Mouse (Mus musculus): ENCODE results near the gene Usp12.

Usp12 gene

DNA sequence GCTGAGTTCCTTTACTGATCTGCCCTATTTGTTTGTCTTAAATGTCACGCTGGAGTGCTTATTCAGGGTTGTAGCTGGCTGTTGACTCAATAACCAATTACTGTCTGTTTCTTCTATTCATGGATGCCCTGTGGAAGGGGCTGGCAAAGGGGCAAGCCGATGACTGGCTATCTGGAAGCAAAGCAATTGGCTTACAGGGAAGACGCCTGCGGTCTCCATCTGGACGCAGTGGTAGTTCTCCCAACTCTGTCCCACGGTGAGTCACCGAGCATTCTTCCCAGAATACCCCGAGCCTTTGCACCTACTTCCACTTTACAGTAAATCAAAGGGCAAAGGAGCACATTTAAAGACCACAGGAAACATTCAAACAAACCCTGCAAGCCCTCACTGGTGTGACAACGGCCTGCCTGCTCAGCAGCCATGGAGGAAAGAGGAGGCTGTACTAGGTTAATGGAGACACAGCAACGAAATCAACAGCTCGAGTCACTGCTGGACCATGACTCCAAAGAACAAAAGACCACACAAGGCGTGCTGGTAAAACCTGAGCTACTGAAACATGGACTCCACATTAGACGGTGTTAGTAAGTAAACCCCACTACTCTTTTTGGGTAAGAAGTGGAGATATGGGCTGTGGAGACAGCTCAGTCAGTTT lies 17.7 kb downstream of the Usp12 start:
- no peak for TF ChIP-seq POU5F1 (IDR thresholded peaks at IDR 0.05; ENCODE audit: borderline replicate concordance, low read length)
- TF ChIP-seq NANOG (IDR thresholded peaks at IDR 0.05; ENCODE audit: borderline replicate concordance, low read length): no peak
- no peak for TF ChIP-seq CTCF (conservative IDR thresholded peaks at IDR 0.05; ENCODE audit: low read length)
- Histone ChIP-seq H3K4me3 (replicated peaks; ENCODE audit: low read length) (no peak overlapping the region), H3K27me3 (ENCODE audit: insufficient read depth, low read length) (no peaks in the 10 kb centered on the region), H3K4me1 (replicated peaks; ENCODE audit: low read depth, low read length) (peaks cover 77% of the 10 kb centered on the region), H3K9me3 (ENCODE audit: low read length) (no peaks in the 10 kb centered on the region), H3K36me3 (ENCODE audit: insufficient read depth, low read length) (no peaks in the 10 kb centered on the region; the same call in 1 of the 2 replicates)

GRCm38 (mm10) chr5:146771982-146772381 lies 22.8 kb downstream of the Usp12 start:
- peaks cover 6% of the 10 kb centered on the region; the same call in 1 of the 2 replicates for H3K36me3 ChIP-seq (ENCODE audit: insufficient read depth, low read length)
- H3K4me3 ChIP-seq (replicated peaks; ENCODE audit: low read length): peak overlapping the region; percentile 8; the same call in 1 of the 2 replicates
- peaks cover 88% of the 10 kb centered on the region for H3K4me1 ChIP-seq (replicated peaks; ENCODE audit: low read depth, low read length)
- TF ChIP-seq CTCF (conservative IDR thresholded peaks at IDR 0.05; ENCODE audit: low read length) (no peak), POU5F1 (IDR thresholded peaks at IDR 0.05; ENCODE audit: borderline replicate concordance, low read length) (no peak), NANOG (IDR thresholded peaks at IDR 0.05; ENCODE audit: borderline replicate concordance, low read length) (no peak)
- no peaks in the 10 kb centered on the region for H3K9me3 ChIP-seq (ENCODE audit: low read length)
- no peaks in the 10 kb centered on the region for H3K27me3 ChIP-seq (ENCODE audit: insufficient read depth, low read length)

DNA sequence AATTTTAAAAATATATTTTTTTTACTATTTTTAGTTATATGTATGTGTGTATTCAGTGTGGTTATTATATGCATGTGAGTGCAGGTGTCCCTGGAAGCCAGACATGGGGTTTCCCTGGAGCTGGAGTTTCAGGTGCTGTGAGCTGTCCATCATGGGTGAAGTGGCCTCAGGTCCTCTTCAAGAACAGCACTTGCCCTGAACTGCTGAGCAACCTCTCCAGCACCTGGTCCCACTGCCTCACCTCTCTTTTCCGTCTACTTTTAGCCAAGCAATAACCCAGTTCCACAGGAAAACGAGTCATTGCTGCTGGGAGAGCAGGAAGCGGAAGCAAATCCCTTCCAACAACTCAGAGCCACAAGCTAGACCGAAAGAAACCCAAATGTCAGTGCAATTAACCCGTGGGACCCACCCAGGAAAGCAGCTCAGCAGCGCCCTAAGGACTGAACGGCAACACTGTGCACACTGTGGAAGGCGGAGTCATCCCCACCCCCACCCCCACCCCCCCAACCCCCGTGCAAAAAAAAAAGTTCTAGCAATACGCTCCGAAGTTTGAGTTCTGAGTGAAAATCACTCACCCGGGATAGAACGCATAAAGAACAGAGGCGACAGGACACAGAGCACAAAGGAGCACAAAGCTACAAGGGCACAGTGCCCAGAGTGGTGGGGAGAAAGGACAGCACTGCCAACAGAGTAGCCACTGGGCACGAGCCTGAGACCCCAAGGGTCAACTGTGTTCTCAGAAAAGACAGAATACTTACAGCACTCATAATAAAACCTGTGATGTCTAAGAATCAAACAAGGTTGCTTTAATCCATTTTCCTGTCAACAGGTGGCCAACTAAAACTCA lies 24.6 kb downstream of the Usp12 start:
- Histone ChIP-seq H3K36me3 (ENCODE audit: insufficient read depth, low read length) (peaks cover 6% of the 10 kb centered on the region; the same call in 1 of the 2 replicates), H3K27me3 (ENCODE audit: insufficient read depth, low read length) (no peaks in the 10 kb centered on the region), H3K4me3 (replicated peaks; ENCODE audit: low read length) (no peak overlapping the region), H3K4me1 (replicated peaks; ENCODE audit: low read depth, low read length) (peaks cover 93% of the 10 kb centered on the region), H3K9me3 (ENCODE audit: low read length) (no peaks in the 10 kb centered on the region)
- TF ChIP-seq NANOG (IDR thresholded peaks at IDR 0.05; ENCODE audit: borderline replicate concordance, low read length) (no peak), POU5F1 (IDR thresholded peaks at IDR 0.05; ENCODE audit: borderline replicate concordance, low read length) (no peak), CTCF (conservative IDR thresholded peaks at IDR 0.05; ENCODE audit: low read length) (no peak)

- TF ChIP-seq CTCF (conservative IDR thresholded peaks at IDR 0.05; ENCODE audit: low read length) (no peak), NANOG (IDR thresholded peaks at IDR 0.05; ENCODE audit: borderline replicate concordance, low read length) (no peak), POU5F1 (IDR thresholded peaks at IDR 0.05; ENCODE audit: borderline replicate concordance, low read length) (no peak)
- H3K4me3 ChIP-seq (replicated peaks; ENCODE audit: low read length): no peak overlapping the region
- H3K27me3 ChIP-seq (ENCODE audit: insufficient read depth, low read length): no peaks in the 10 kb centered on the region
- H3K4me1 ChIP-seq (replicated peaks; ENCODE audit: low read depth, low read length): peaks cover 74% of the 10 kb centered on the region
- H3K36me3 ChIP-seq (ENCODE audit: insufficient read depth, low read length): peaks cover 30% of the 10 kb centered on the region
- H3K9me3 ChIP-seq (ENCODE audit: low read length): no peaks in the 10 kb centered on the region
Observed at GRCm38 (mm10) chr5:146765791-146766190, 29.0 kb downstream of the Usp12 start.

- no peaks in the 10 kb centered on the region for H3K9me3 ChIP-seq (ENCODE audit: low read length)
- no peaks in the 10 kb centered on the region for H3K27me3 ChIP-seq (ENCODE audit: insufficient read depth, low read length)
- peaks cover 52% of the 10 kb centered on the region for H3K4me1 ChIP-seq (replicated peaks; ENCODE audit: low read depth, low read length)
- TF ChIP-seq POU5F1 (IDR thresholded peaks at IDR 0.05; ENCODE audit: borderline replicate concordance, low read length): no peak
- TF ChIP-seq NANOG (IDR thresholded peaks at IDR 0.05; ENCODE audit: borderline replicate concordance, low read length): no peak
- no peak for TF ChIP-seq CTCF (conservative IDR thresholded peaks at IDR 0.05; ENCODE audit: low read length)
- H3K4me3 ChIP-seq (replicated peaks; ENCODE audit: low read length): no peak overlapping the region
- peaks cover 53% of the 10 kb centered on the region for H3K36me3 ChIP-seq (ENCODE audit: insufficient read depth, low read length)
Observed at GRCm38 (mm10) chr5:146759159-146759558, 35.6 kb downstream of the Usp12 start.

- TF ChIP-seq CTCF (conservative IDR thresholded peaks at IDR 0.05; ENCODE audit: low read length) (no peak), POU5F1 (IDR thresholded peaks at IDR 0.05; ENCODE audit: borderline replicate concordance, low read length) (no peak), NANOG (IDR thresholded peaks at IDR 0.05; ENCODE audit: borderline replicate concordance, low read length) (no peak)
- peaks cover 56% of the 10 kb centered on the region for H3K36me3 ChIP-seq (ENCODE audit: insufficient read depth, low read length)
Observed at GRCm38 (mm10) chr5:146757921-146758320, 36.9 kb downstream of the Usp12 start.

DNA sequence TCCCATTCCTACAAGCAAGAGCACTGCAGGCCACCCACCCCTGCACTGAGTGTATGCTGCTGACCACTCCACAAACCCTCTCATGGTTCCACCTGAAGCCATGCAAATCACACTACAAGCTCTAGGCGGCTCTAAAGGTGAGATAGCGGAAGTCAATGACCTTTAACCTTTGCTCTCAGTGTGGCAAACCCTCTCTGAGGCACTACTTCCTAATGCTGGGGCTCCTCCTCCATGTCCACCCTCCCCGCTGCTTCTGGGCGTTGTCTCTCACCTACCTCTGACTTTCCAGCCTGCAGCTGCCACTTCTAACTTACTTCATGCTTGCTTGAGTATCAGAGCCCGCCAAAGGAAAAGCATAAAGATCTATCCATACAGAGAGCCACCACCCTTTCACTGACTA lies 37.5 kb downstream of the Usp12 start:
- peaks cover 38% of the 10 kb centered on the region for H3K4me1 ChIP-seq (replicated peaks; ENCODE audit: low read depth, low read length)
- no peak for TF ChIP-seq CTCF (conservative IDR thresholded peaks at IDR 0.05; ENCODE audit: low read length)
- no peak for TF ChIP-seq POU5F1 (IDR thresholded peaks at IDR 0.05; ENCODE audit: borderline replicate concordance, low read length)
- TF ChIP-seq NANOG (IDR thresholded peaks at IDR 0.05; ENCODE audit: borderline replicate concordance, low read length): no peak
- H3K9me3 ChIP-seq (ENCODE audit: low read length): no peaks in the 10 kb centered on the region
- 0 out of 2 replicates have a peak overlapping the region, but pooled peaks have one; percentile 5 for H3K4me3 ChIP-seq (replicated peaks; ENCODE audit: low read length)
- H3K36me3 ChIP-seq (ENCODE audit: insufficient read depth, low read length): peaks cover 56% of the 10 kb centered on the region
- no peaks in the 10 kb centered on the region for H3K27me3 ChIP-seq (ENCODE audit: insufficient read depth, low read length)

More at GRCm38 (mm10) chr5:146757921-146758320, 36.9 kb downstream of the Usp12 start:
- Histone ChIP-seq H3K4me3 (replicated peaks; ENCODE audit: low read length) (no peak overlapping the region), H3K9me3 (ENCODE audit: low read length) (no peaks in the 10 kb centered on the region), H3K4me1 (replicated peaks; ENCODE audit: low read depth, low read length) (peaks cover 41% of the 10 kb centered on the region), H3K27me3 (ENCODE audit: insufficient read depth, low read length) (no peaks in the 10 kb centered on the region)

GRCm38 (mm10) chr5:146753181-146753580 lies 41.6 kb downstream of the Usp12 start:
- Histone ChIP-seq H3K27me3 (ENCODE audit: insufficient read depth, low read length) (no peaks in the 10 kb centered on the region), H3K4me3 (replicated peaks; ENCODE audit: low read length) (no peak overlapping the region), H3K9me3 (ENCODE audit: low read length) (no peaks in the 10 kb centered on the region), H3K36me3 (ENCODE audit: insufficient read depth, low read length) (peaks cover 76% of the 10 kb centered on the region), H3K4me1 (replicated peaks; ENCODE audit: low read depth, low read length) (peaks cover 39% of the 10 kb centered on the region)
- TF ChIP-seq POU5F1 (IDR thresholded peaks at IDR 0.05; ENCODE audit: borderline replicate concordance, low read length): no peak
- no peak for TF ChIP-seq CTCF (conservative IDR thresholded peaks at IDR 0.05; ENCODE audit: low read length)
- TF ChIP-seq NANOG (IDR thresholded peaks at IDR 0.05; ENCODE audit: borderline replicate concordance, low read length): no peak
